Mouse (Mus musculus): ENCODE measurements around the gene Pnpla5. TPM values are rescaled to one million over a fixed set of nuclear protein-coding genes. Genes with fewer than 3 reads are reported as not detected.
A peak's percentile ranks its signal among the peaks of the same experiment; 100 is the strongest.

Pnpla5 gene
- polyA plus RNA-seq, 1 experiment: not detected

- 3% methylated on average over 29 of the region's 29 CpGs for WGBS
- Histone ChIP-seq H3K27ac (ENCODE audit: insufficient read depth, low read depth, low read length) (no peak within 1 kb of the TSS), H3K4me1 (ENCODE audit: control insufficient read depth, insufficient read depth, low read length) (peaks cover 13% of the 10 kb centered on the region), H3K4me3 (ENCODE audit: insufficient read depth, low read depth, low read length) (peak within 1 kb of the TSS; percentile 41)
- TF ChIP-seq POLR2A (IDR thresholded peaks at IDR 0.05; ENCODE audit: insufficient read depth, low read depth, low read length) (no peak), CTCF (IDR thresholded peaks at IDR 0.05; ENCODE audit: insufficient read depth, low read depth, low read length) (no peak)
Measured at GRCm38 (mm10) chr15:84065140-84065539, 57.8 kb downstream of the Pnpla5 start, which contains the start of gene Efcab6. Gene Efcab6, minus strand, starts transcription at chr15:84065379.

Other genes starting within 250 kb of the Pnpla5 start
- not detected in 2 replicates for gene Efcab6, start 57.8 kb downstream of the Pnpla5 start, polyA plus RNA-seq (2012; ENCODE audit: insufficient read depth, insufficient read length, low replicate concordance, missing spikeins)
- not detected in 2 replicates for gene Sult4a1, start 17.4 kb downstream of the Pnpla5 start, polyA plus RNA-seq (2012; ENCODE audit: insufficient read depth, insufficient read length, low replicate concordance, missing spikeins)
- gene Pnpla3, start 44.7 kb upstream of the Pnpla5 start, polyA plus RNA-seq (2012; ENCODE audit: insufficient read depth, insufficient read length, low replicate concordance, missing spikeins): not detected in 2 replicates
- not detected in 2 replicates for gene Samm50, start 69.1 kb upstream of the Pnpla5 start, polyA plus RNA-seq (2012; ENCODE audit: insufficient read depth, insufficient read length, low replicate concordance, missing spikeins)
- gene Parvb, start 108.9 kb upstream of the Pnpla5 start, polyA plus RNA-seq (2012; ENCODE audit: insufficient read depth, insufficient read length, low replicate concordance, missing spikeins): not detected in 2 replicates
- not detected in 2 replicates for gene Parvg, start 200.9 kb upstream of the Pnpla5 start, polyA plus RNA-seq (2012; ENCODE audit: insufficient read depth, insufficient read length, low replicate concordance, missing spikeins)